Mouse (Mus musculus): Measurements from ENCODE around the gene Sox11. TPM values are rescaled to one million over a fixed set of nuclear protein-coding genes. Genes with fewer than 3 reads are reported as not detected.

Gene Sox11
- total and polyA plus RNA-seq, 3 experiments: 0.05 to 0.30 TPM; not detected in 1

DNA sequence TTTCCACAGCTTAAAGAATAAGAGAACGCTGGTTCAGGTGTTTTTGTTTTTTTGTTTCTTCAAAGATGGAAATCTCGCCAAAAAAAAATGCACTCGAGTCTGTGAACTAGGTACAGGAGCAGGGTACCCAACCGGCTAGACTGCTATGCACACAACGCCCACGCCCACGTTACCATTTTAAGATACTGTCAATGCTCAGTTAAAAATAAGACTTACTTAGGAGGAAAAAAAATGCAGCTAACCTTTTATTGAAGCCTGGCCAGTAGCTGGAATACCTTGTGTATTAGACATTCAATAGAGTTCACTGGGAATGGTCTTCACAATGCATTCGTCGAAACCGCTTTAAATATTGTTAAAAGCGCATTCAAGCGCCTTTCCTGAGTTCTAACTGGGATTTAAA lies 4.3 kb downstream of the Sox11 start:
- Histone ChIP-seq H3K27me3 (ENCODE audit: insufficient read depth, low read length) (no peaks in the 10 kb centered on the region; the same call in 1 of the 2 replicates), H3K9me3 (replicated peaks) (peaks cover 56% of the 10 kb centered on the region), H3K4me3 (ENCODE audit: low read depth, low read length) (no peak overlapping the region), H3K4me1 (ENCODE audit: insufficient read depth, low read depth, low read length) (no peaks in the 10 kb centered on the region), H3K36me3 (replicated peaks) (no peaks in the 10 kb centered on the region)
- TF ChIP-seq POLR2AphosphoS5 (IDR thresholded peaks at IDR 0.05; ENCODE audit: insufficient replicate concordance, low read depth, low read length): no peak
- ATAC-seq (ENCODE audit: extremely low read depth, insufficient number of reproducible peaks, low FRiP score, poor library complexity, severe bottlenecking) (no peak), DNase-seq (ENCODE audit: low spot score) (no peak)

DNA sequence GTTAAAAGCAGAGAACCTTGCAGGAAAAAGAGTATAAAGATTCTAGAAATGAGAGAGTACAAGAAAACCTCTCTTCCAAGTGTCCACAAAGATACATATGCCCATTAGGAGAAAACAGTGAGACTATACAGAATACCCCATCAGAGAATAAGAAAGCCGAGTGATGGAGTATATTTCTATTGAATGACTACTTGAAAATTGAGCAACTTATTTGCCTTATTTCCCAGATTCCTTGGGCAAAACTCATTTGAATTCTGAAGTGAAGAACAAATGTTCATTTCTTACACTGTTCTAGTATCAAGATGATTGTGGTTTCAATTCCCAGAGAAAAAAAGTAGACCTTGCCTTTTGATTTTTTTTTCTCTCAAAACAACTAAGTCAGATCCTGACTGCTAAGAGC lies 4.9 kb downstream of the Sox11 start:
- H3K27me3 ChIP-seq (ENCODE audit: insufficient read depth, low read length): no peaks in the 10 kb centered on the region; the same call in 1 of the 2 replicates
- no peaks in the 10 kb centered on the region for H3K4me1 ChIP-seq (ENCODE audit: insufficient read depth, low read depth, low read length)
- TF ChIP-seq CTCF (IDR thresholded peaks at IDR 0.05; ENCODE audit: low read depth, low read length) (no peak), TAL1 (conservative IDR thresholded peaks at IDR 0.05; ENCODE audit: low read depth, low read length) (no peak), GATA1 (IDR thresholded peaks at IDR 0.05; ENCODE audit: borderline replicate concordance, low read length) (no peak), POLR2AphosphoS5 (IDR thresholded peaks at IDR 0.05; ENCODE audit: insufficient replicate concordance, low read depth, low read length) (no peak), GATA2 (IDR thresholded peaks at IDR 0.05; ENCODE audit: borderline replicate concordance, low read depth, low read length) (no peak)
- H3K9me3 ChIP-seq (replicated peaks): peaks cover 50% of the 10 kb centered on the region
- H3K4me3 ChIP-seq (ENCODE audit: low read depth, low read length): no peak overlapping the region
- no peaks in the 10 kb centered on the region for H3K36me3 ChIP-seq (replicated peaks)
- ATAC-seq (ENCODE audit: extremely low read depth, insufficient number of reproducible peaks, low FRiP score, poor library complexity, severe bottlenecking): no peak
- DNase-seq (ENCODE audit: low spot score): no peak

DNA sequence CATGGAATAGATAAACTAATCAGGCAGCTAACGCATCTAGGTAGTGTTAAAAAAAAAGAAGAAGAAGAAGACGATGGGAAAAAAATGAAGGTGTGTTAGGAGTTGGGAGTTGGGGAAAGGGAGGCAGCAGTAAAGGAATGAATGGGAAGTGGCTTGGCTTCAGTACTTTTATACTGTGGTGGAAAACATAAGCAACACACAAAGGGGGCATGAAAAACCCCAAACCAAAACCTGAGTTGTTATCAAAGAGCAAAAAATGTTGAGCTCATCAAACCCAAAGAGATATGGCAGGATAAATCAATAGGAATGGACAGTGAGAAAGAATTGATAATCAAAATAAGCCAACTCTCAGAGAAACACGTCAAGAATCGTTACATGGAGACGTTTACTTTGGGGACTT lies 5.6 kb downstream of the Sox11 start:
- no peaks in the 10 kb centered on the region for H3K4me1 ChIP-seq (ENCODE audit: insufficient read depth, low read depth, low read length)
- H3K27me3 ChIP-seq (ENCODE audit: insufficient read depth, low read length): no peaks in the 10 kb centered on the region; the same call in 1 of the 2 replicates
- ATAC-seq (ENCODE audit: extremely low read depth, insufficient number of reproducible peaks, low FRiP score, poor library complexity, severe bottlenecking): no peak
- TF ChIP-seq GATA2 (IDR thresholded peaks at IDR 0.05; ENCODE audit: borderline replicate concordance, low read depth, low read length): no peak
- TF ChIP-seq CTCF (IDR thresholded peaks at IDR 0.05; ENCODE audit: low read depth, low read length): no peak
- no peak for TF ChIP-seq GATA1 (IDR thresholded peaks at IDR 0.05; ENCODE audit: borderline replicate concordance, low read length)
- TF ChIP-seq POLR2AphosphoS5 (IDR thresholded peaks at IDR 0.05; ENCODE audit: insufficient replicate concordance, low read depth, low read length): no peak
- TF ChIP-seq TAL1 (conservative IDR thresholded peaks at IDR 0.05; ENCODE audit: low read depth, low read length): no peak
- H3K9me3 ChIP-seq (replicated peaks): peaks cover 43% of the 10 kb centered on the region
- no peaks in the 10 kb centered on the region for H3K36me3 ChIP-seq (replicated peaks)
- no peak for DNase-seq (ENCODE audit: low spot score)
- H3K4me3 ChIP-seq (ENCODE audit: low read depth, low read length): no peak overlapping the region

DNA sequence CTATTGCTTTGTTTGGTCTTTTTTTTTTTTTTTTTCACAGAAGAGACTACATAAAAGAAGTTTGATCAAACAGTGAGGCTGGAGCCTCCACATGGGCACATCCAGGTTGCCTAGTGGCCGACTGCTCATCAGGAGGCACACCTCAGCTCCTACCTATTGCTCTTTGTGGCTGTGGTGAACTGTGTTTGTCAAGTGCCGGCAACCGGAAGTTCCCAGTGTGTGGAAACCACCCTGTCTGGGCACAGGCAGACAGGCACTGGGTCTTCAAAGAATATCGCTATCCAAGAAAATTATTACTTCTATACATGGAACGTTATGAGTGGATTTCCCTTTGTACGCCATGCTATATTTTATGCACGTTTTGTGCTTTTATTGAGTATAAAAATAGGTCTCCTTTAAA lies 6.0 kb downstream of the Sox11 start:
- no peaks in the 10 kb centered on the region; the same call in 1 of the 2 replicates for H3K27me3 ChIP-seq (ENCODE audit: insufficient read depth, low read length)
- ATAC-seq (ENCODE audit: extremely low read depth, insufficient number of reproducible peaks, low FRiP score, poor library complexity, severe bottlenecking): no peak
- no peaks in the 10 kb centered on the region for H3K4me1 ChIP-seq (ENCODE audit: insufficient read depth, low read depth, low read length)
- peaks cover 39% of the 10 kb centered on the region for H3K9me3 ChIP-seq (replicated peaks)
- TF ChIP-seq TAL1 (conservative IDR thresholded peaks at IDR 0.05; ENCODE audit: low read depth, low read length) (no peak), GATA2 (IDR thresholded peaks at IDR 0.05; ENCODE audit: borderline replicate concordance, low read depth, low read length) (no peak), POLR2AphosphoS5 (IDR thresholded peaks at IDR 0.05; ENCODE audit: insufficient replicate concordance, low read depth, low read length) (no peak), GATA1 (IDR thresholded peaks at IDR 0.05; ENCODE audit: borderline replicate concordance, low read length) (no peak), CTCF (IDR thresholded peaks at IDR 0.05; ENCODE audit: low read depth, low read length) (no peak)
- no peak for DNase-seq (ENCODE audit: low spot score)
- H3K36me3 ChIP-seq (replicated peaks): no peaks in the 10 kb centered on the region
- no peak overlapping the region for H3K4me3 ChIP-seq (ENCODE audit: low read depth, low read length)

DNA sequence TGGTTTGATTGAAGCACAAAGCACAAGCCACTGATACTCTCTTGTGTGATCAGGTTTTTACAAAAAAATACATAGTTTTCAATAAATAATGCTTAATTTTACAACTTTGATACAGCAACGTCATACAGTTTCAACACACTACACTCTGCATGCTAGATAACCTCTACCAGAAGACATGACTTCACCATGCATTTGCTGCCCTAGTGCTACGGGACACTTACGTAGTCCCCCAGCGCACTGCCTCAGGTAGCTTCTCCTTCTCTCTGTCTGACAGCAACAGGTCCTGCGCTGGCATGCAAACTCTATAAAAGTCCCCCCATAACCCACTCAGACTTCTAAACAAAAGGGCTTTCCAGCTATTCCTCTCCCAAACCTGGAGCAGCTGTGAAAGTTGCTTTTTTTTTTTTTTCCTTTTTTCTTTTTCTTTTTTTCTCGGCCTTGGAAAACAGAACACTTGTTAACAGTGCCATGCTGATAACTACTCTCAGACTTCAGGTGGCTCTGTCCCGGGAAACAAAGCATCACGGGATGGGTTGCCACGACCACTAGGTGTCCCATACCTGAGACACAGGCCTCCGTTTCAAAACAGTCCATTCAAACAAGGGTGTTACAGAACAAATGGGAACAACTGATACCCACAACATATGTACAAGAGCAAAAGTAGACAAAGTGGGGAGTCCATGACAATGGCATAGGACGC lies 6.9 kb downstream of the Sox11 start:
- Histone ChIP-seq H3K27me3 (ENCODE audit: insufficient read depth, low read length) (no peaks in the 10 kb centered on the region), H3K4me3 (ENCODE audit: low read depth, low read length) (no peak overlapping the region), H3K36me3 (replicated peaks) (no peaks in the 10 kb centered on the region), H3K9me3 (replicated peaks) (peaks cover 41% of the 10 kb centered on the region), H3K4me1 (ENCODE audit: insufficient read depth, low read depth, low read length) (no peaks in the 10 kb centered on the region)
- no peak for ATAC-seq (ENCODE audit: extremely low read depth, insufficient number of reproducible peaks, low FRiP score, poor library complexity, severe bottlenecking)
- TF ChIP-seq POLR2AphosphoS5 (IDR thresholded peaks at IDR 0.05; ENCODE audit: insufficient replicate concordance, low read depth, low read length): no peak
- no peak for TF ChIP-seq GATA1 (IDR thresholded peaks at IDR 0.05; ENCODE audit: borderline replicate concordance, low read length)
- no peak for TF ChIP-seq TAL1 (conservative IDR thresholded peaks at IDR 0.05; ENCODE audit: low read depth, low read length)
- no peak for TF ChIP-seq GATA2 (IDR thresholded peaks at IDR 0.05; ENCODE audit: borderline replicate concordance, low read depth, low read length)
- no peak for TF ChIP-seq CTCF (IDR thresholded peaks at IDR 0.05; ENCODE audit: low read depth, low read length)
- no peak for DNase-seq (ENCODE audit: low spot score)

DNA sequence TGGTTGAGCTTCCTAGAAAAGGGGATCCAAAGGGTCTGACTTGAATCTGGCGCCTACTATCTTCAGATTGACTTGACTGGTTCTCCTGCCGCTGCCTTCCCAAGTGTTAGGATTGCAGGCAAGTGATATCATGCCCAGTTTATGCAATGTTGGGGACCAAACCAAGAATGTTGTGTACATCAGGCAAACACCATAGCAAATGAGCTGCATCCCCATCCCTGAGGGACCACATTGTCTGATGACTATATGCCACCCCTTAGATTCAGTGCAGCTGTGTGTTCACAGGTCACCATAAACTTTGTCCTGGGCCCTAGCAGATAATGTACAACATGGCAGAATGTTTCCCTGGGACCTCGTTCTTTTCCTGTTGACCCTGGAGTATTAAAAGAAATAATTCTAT lies 8.8 kb downstream of the Sox11 start:
- Histone ChIP-seq H3K27me3 (ENCODE audit: insufficient read depth, low read length) (no peaks in the 10 kb centered on the region), H3K36me3 (replicated peaks) (no peaks in the 10 kb centered on the region), H3K4me3 (ENCODE audit: low read depth, low read length) (no peak overlapping the region), H3K9me3 (replicated peaks) (peaks cover 39% of the 10 kb centered on the region), H3K4me1 (ENCODE audit: insufficient read depth, low read depth, low read length) (no peaks in the 10 kb centered on the region)
- no peak for DNase-seq (ENCODE audit: low spot score)
- no peak for ATAC-seq (ENCODE audit: extremely low read depth, insufficient number of reproducible peaks, low FRiP score, poor library complexity, severe bottlenecking)
- TF ChIP-seq TAL1 (conservative IDR thresholded peaks at IDR 0.05; ENCODE audit: low read depth, low read length) (no peak), GATA2 (IDR thresholded peaks at IDR 0.05; ENCODE audit: borderline replicate concordance, low read depth, low read length) (no peak), CTCF (IDR thresholded peaks at IDR 0.05; ENCODE audit: low read depth, low read length) (no peak), POLR2AphosphoS5 (IDR thresholded peaks at IDR 0.05; ENCODE audit: insufficient replicate concordance, low read depth, low read length) (no peak), GATA1 (IDR thresholded peaks at IDR 0.05; ENCODE audit: borderline replicate concordance, low read length) (no peak)

Measured in G1E (cell line).